Comparison of ENCODE assay signal across 21 mouse cellular contexts in the genomic region with DNA sequence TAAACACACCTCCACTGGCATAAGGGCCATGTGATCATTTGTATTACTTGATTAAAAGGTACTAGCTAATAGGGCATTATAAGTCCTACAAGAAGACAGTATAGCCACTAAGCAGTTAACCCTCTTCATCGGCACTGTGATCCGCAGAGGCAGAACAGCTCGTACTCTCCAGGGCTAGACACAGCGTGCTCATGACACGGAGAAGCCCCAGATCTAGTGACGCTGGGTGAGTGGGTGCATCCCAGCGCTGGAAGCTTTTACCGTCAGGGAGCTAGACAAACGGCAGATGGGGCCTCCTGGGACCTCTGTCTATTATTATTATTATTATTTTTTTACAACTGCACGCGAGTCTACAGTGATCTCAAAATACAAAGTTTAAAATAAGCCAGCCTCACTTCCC. TPM values are rescaled to one million over a fixed set of nuclear protein-coding genes. Genes with fewer than 3 reads are reported as not detected.
DNase-seq lines count a peak whose midpoint lies in the region; ATAC-seq and TF ChIP-seq lines count a peak whose summit lies in the region.
"Had no signal": no experiment of that assay in that cellular context is flagged by ENCODE, and none has a peak within 500 bp of the region (broad histone marks: within the 10 kb centered on the region; RNA-seq: fewer than 3 reads in every experiment).

No protein-coding gene starts in this region.

- H3K36me3 ChIP-seq in kidney, postnatal 0 days (ENCODE audit: insufficient read depth, low read length): no peaks in the 10 kb centered on the region
- H3K36me3 ChIP-seq in lung, postnatal 0 days (ENCODE audit: insufficient read depth, low read length): no peaks in the 10 kb centered on the region
- no peaks in the 10 kb centered on the region for H3K36me3 ChIP-seq in intestine, embryonic 15.5 days
- H3K36me3 ChIP-seq in stomach, embryonic 16.5 days (ENCODE audit: control insufficient read depth, insufficient read depth, low read length): no peaks in the 10 kb centered on the region
- H3K36me3 ChIP-seq in liver, postnatal 0 days (replicated peaks; ENCODE audit: insufficient read depth, low read length): no peaks in the 10 kb centered on the region
- H3K36me3 ChIP-seq: forebrain, embryonic 12.5 days; hindbrain, embryonic 15.5 days; limb, embryonic 10.5 days; midbrain, embryonic 10.5 days had no signal

- no peaks in the 10 kb centered on the region for H3K9me3 ChIP-seq in kidney, postnatal 0 days (replicated peaks; ENCODE audit: low read length)
- no peaks in the 10 kb centered on the region for H3K9me3 ChIP-seq in lung, postnatal 0 days (ENCODE audit: low read length)
- H3K9me3 ChIP-seq in intestine, embryonic 15.5 days: no peaks in the 10 kb centered on the region
- no peaks in the 10 kb centered on the region for H3K9me3 ChIP-seq in stomach, embryonic 16.5 days (replicated peaks; ENCODE audit: control insufficient read depth, low read length)
- H3K9me3 ChIP-seq in liver, postnatal 0 days (ENCODE audit: low read length): no peaks in the 10 kb centered on the region
- H3K9me3 ChIP-seq: forebrain, embryonic 12.5 days; hindbrain, embryonic 15.5 days; limb, embryonic 10.5 days; midbrain, embryonic 10.5 days had no signal

- no peak for DNase-seq in kidney, postnatal 0 days (ENCODE audit: low spot score)
- DNase-seq in kidney, adult 18-20 months: no peak
- peak; percentile 45 for DNase-seq in lung, postnatal 0 days (ENCODE audit: low spot score)
- no peak for DNase-seq in lung, postnatal 36 days
- no peak for DNase-seq in liver, postnatal 0 days
- DNase-seq: adrenal gland, postnatal 25 days; B cell, adult 2 months; cerebellum, adult 18-20 months; cerebellum, postnatal 36 days; gastrocnemius, postnatal 10 days; heart, adult 2 months; heart, postnatal 36 days; lung, adult 18-20 months; spleen, adult 18-20 months had no signal

- no peak overlapping the region for H3K4me3 ChIP-seq in kidney, postnatal 0 days (replicated peaks; ENCODE audit: low read depth, low read length)
- H3K4me3 ChIP-seq in lung, postnatal 0 days (ENCODE audit: low read depth, low read length): no peak overlapping the region
- H3K4me3 ChIP-seq in intestine, embryonic 15.5 days (replicated peaks): no peak overlapping the region
- no peak overlapping the region; the same call in 1 of the 2 replicates for H3K4me3 ChIP-seq in stomach, embryonic 16.5 days (replicated peaks; ENCODE audit: low read length)
- no peak overlapping the region for H3K4me3 ChIP-seq in liver, postnatal 0 days (ENCODE audit: low read depth, low read length)
- H3K4me3 ChIP-seq: forebrain, embryonic 12.5 days; heart, adult 2 months; hindbrain, embryonic 15.5 days; limb, embryonic 10.5 days; midbrain, embryonic 10.5 days had no signal

- no peaks in the 10 kb centered on the region for H3K4me1 ChIP-seq in kidney, postnatal 0 days (replicated peaks; ENCODE audit: insufficient read depth, low read length)
- no peaks in the 10 kb centered on the region for H3K4me1 ChIP-seq in lung, postnatal 0 days (ENCODE audit: insufficient read depth, low read depth, low read length)
- peaks cover 10% of the 10 kb centered on the region for H3K4me1 ChIP-seq in intestine, embryonic 15.5 days (replicated peaks)
- H3K4me1 ChIP-seq in stomach, embryonic 16.5 days (ENCODE audit: control insufficient read depth, insufficient read depth, low read length): 0 out of 2 replicates have a peak, but pooled peaks cover 9% of the 10 kb centered on the region
- peaks cover 9% of the 10 kb centered on the region for H3K4me1 ChIP-seq in liver, postnatal 0 days (ENCODE audit: insufficient read depth)

- H3K27ac ChIP-seq in kidney, postnatal 0 days: no peak overlapping the region
- H3K27ac ChIP-seq in lung, postnatal 0 days (ENCODE audit: low read length): no peak overlapping the region
- H3K27ac ChIP-seq in intestine, embryonic 15.5 days: no peak overlapping the region
- H3K27ac ChIP-seq in stomach, embryonic 16.5 days (ENCODE audit: low read length): no peak overlapping the region
- H3K27ac ChIP-seq in liver, postnatal 0 days (ENCODE audit: low read depth): no peak overlapping the region
- H3K27ac ChIP-seq: forebrain, embryonic 12.5 days; heart, adult 2 months; hindbrain, embryonic 15.5 days; limb, embryonic 10.5 days; midbrain, embryonic 10.5 days had no signal

- no peak overlapping the region for H3K9ac ChIP-seq in kidney, postnatal 0 days (ENCODE audit: low read depth, low read length)
- H3K9ac ChIP-seq in lung, postnatal 0 days (replicated peaks; ENCODE audit: low read depth): no peak overlapping the region
- no peak overlapping the region for H3K9ac ChIP-seq in intestine, embryonic 15.5 days
- H3K9ac ChIP-seq in stomach, embryonic 16.5 days (ENCODE audit: low read length): no peak overlapping the region
- no peak overlapping the region for H3K9ac ChIP-seq in liver, postnatal 0 days (replicated peaks)
- H3K9ac ChIP-seq: forebrain, embryonic 12.5 days; hindbrain, embryonic 15.5 days had no signal

- 33% methylated on average over 11 of the region's 11 CpGs for WGBS in kidney, postnatal 0 days
- 51% methylated on average over 11 of the region's 11 CpGs for WGBS in lung, postnatal 0 days
- WGBS in intestine, embryonic 15.5 days: 43% methylated on average over 11 of the region's 11 CpGs
- WGBS in stomach, embryonic 16.5 days: 55% methylated on average over 11 of the region's 11 CpGs
- 84% methylated on average over 11 of the region's 11 CpGs for WGBS in liver, postnatal 0 days (ENCODE audit: insufficient replicate concordance)

- peak overlapping the region; percentile 37 for H3K4me2 ChIP-seq in kidney, postnatal 0 days (ENCODE audit: low read length)
- H3K4me2 ChIP-seq in lung, postnatal 0 days (replicated peaks; ENCODE audit: low read depth, low read length): peak overlapping the region; percentile 32
- H3K4me2 ChIP-seq in intestine, embryonic 15.5 days (replicated peaks): peak overlapping the region; percentile 39
- peak overlapping the region; percentile 25 for H3K4me2 ChIP-seq in stomach, embryonic 16.5 days (ENCODE audit: low read depth, low read length)
- H3K4me2 ChIP-seq in liver, postnatal 0 days (ENCODE audit: low read depth, low read length): no peak overlapping the region
- H3K4me2 ChIP-seq: forebrain, embryonic 12.5 days; hindbrain, embryonic 15.5 days had no signal

- H3K27me3 ChIP-seq in kidney, postnatal 0 days (ENCODE audit: insufficient read depth, low read length): no peaks in the 10 kb centered on the region
- H3K27me3 ChIP-seq in lung, postnatal 0 days (replicated peaks; ENCODE audit: insufficient read depth, low read length): no peaks in the 10 kb centered on the region
- no peaks in the 10 kb centered on the region for H3K27me3 ChIP-seq in intestine, embryonic 15.5 days (replicated peaks)
- H3K27me3 ChIP-seq in stomach, embryonic 16.5 days (ENCODE audit: control insufficient read depth, insufficient read depth, low read length): no peaks in the 10 kb centered on the region
- no peaks in the 10 kb centered on the region for H3K27me3 ChIP-seq in liver, postnatal 0 days (ENCODE audit: insufficient read depth, low read length)
- H3K27me3 ChIP-seq: hindbrain, embryonic 15.5 days had no signal

- no peak for TF ChIP-seq CTCF in kidney, postnatal 0 days (IDR thresholded peaks at IDR 0.05; ENCODE audit: low read depth)
- no peak for TF ChIP-seq CTCF in lung, postnatal 0 days (IDR thresholded peaks at IDR 0.05)
- no peak for TF ChIP-seq CTCF in liver, postnatal 0 days (IDR thresholded peaks at IDR 0.05; ENCODE audit: low read depth)

- no peak for TF ChIP-seq EP300 in lung, postnatal 0 days (IDR thresholded peaks at IDR 0.05)
- TF ChIP-seq EP300 in liver, postnatal 0 days (IDR thresholded peaks at IDR 0.05; ENCODE audit: low read depth): no peak

- no peak for ATAC-seq in kidney, postnatal 0 days (replicated peaks; ENCODE audit: low FRiP score, low read depth)
- ATAC-seq in lung, postnatal 0 days: peak; percentile 58
- no peak for ATAC-seq in intestine, embryonic 15.5 days
- ATAC-seq in stomach, embryonic 16.5 days (ENCODE audit: insufficient read depth, low FRiP score): no peak
- ATAC-seq in liver, postnatal 0 days: no peak

RNA-seq across cellular contexts. Expression of a gene that starts 9.1 kb away (rescaled TPM):
- polyA plus RNA-seq in kidney, postnatal 0 days (2015; fragmentation: Nextera tagmentation; extraction: Ambion mirVana): 0.71 and 1.4 TPM in 2 replicates
- 1.1 and 1.4 TPM in 2 replicates for polyA plus RNA-seq in lung, postnatal 0 days (2015; fragmentation: Nextera tagmentation; extraction: Ambion mirVana)
- polyA plus RNA-seq in intestine, embryonic 15.5 days (2015; fragmentation: Nextera tagmentation; extraction: Ambion mirVana): 1.3 and 2.1 TPM in 2 replicates
- polyA plus RNA-seq in stomach, embryonic 16.5 days (2015; fragmentation: Nextera tagmentation; extraction: Ambion mirVana): 2.3 and 2.9 TPM in 2 replicates
- 0.07 and 0.21 TPM in 2 replicates for polyA plus RNA-seq in liver, postnatal 0 days (2015; fragmentation: Nextera tagmentation; extraction: Ambion mirVana)
- polyA plus RNA-seq: liver, adult 2 months had no signal
